Mouse (Mus musculus): ENCODE measurements around the gene Zdhhc19. TPM values are rescaled to one million over a fixed set of nuclear protein-coding genes. Genes with fewer than 3 reads are reported as not detected.

Zdhhc19 gene
- polyA plus RNA-seq (2021; fragmentation: Nextera tagmentation): not detected in 2 replicates
- long read RNA-seq, experiment 1: 0 reads
- long read RNA-seq, experiment 2: 0 reads

DNA sequence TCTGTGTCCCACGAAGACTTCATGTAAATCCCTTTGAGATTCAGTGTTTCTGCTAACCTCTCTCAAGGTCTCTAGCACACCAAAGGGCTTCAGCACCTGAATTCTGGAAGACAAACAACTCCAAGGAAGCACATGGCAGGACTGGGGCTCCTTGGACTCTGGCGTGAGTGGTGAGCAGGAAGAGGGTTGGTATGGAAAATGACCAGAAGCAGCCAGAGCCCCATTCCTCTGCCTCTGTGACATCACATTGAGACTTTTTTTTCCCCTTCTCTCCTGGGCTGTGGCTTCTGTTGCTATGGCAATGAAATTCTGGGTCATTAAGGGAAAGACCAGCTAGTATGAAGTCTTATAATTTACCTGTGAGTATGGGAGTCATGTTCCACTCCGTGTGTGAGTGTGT, at the start of gene Zdhhc19:
Gene Zdhhc19 (plus strand): TSS at position 301 of the 400 bp plus-strand sequence.

DNA sequence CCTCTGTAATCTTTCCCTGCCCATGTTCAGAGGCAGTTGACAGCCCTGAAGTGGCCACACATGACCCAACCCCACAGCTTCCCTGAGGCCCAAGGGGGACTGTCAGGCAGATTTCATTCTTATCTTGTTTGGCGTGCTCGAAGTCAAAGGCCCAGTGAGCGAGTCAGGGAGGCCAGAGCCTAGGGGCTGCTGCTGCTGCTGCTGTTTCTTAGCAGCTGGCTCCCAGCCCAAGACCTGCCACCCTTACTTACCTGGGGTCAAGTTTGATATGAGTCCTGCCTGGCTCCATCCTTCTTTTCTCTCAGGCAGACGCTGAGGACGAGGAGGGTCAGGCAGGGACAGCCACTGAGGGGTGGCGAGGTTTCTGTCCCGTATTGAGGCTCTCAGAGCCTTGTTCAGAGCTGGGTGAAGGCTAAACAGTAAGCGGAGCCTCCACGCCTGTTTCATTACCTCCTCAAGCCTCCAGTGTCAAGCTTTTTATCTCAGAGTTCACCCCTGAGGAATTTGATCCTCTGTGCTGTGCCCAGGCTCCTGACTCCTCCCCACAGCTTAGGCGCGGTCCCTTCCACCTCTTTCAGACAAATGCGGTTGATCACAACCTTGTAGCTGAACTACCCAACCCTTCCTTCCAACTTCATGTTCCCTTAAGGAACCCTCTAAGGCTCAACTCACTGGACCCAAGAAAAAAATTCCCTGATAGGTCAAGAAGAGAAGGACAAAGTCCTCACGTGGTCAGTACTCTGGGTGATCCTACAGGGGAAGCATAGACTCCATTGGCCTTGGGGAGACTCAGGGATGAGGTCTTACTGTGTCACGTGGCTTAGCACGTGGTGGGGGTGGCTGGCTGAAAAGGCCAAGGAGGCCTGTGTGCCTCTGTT, 8.6 kb upstream of the Zdhhc19 start, which contains the start of gene Slc51a:
Gene Slc51a (minus strand): TSS at position 646 of the 878 bp plus-strand sequence.

DNA sequence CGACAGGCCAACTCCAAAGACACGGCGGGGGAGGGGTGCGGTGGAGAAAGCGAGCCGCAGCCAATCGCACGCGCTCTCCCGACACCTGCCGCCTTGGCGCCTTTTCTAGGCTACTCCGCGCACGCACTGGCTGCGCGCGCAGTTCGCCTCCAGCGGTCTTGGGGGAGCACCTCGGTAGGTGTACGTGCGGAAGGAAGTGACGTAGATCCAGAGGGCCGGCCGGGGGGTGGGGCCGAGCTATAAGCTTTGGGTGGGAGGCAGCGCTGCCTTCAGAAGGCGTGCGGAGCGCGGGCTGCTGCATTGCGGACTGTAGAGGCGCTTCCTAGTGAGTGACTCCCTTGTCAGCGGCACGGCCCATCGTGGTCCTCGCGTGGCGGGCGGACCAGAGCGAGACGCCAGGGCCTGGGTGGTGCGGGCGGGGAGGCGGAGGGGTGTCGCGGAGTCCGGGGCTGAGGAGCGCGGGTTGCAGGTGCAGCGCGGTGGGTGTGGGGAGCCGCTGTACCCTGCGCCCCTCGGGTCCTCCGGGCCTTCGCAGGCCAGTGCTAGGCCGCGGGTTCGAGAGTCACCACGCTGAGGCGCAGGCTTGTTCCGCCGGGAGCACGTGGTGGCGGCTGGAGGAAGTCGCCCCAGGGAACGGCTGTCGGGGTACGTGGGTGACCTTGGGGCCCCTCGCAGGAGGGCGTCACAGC, 112.8 kb downstream of the Zdhhc19 start, which contains the start of gene Tfrc:
Gene Tfrc (plus strand): TSS at position 209 of the 689 bp plus-strand sequence.

Other genes with a start within 250 kb of the Zdhhc19 start
- gene Fbxo45, start 249.1 kb upstream of the Zdhhc19 start, polyA plus RNA-seq (2021; fragmentation: Nextera tagmentation): 4.6 and 5.3 TPM in 2 replicates
- gene Wdr53, start 249.0 kb upstream of the Zdhhc19 start, polyA plus RNA-seq (2021; fragmentation: Nextera tagmentation): 12.7 and 14.4 TPM in 2 replicates
- gene Smco1, start 224.8 kb upstream of the Zdhhc19 start, polyA plus RNA-seq (2021; fragmentation: Nextera tagmentation): not detected in 2 replicates
- 23.3 and 26.0 TPM in 2 replicates for gene Rnf168, start 218.8 kb upstream of the Zdhhc19 start, polyA plus RNA-seq (2021; fragmentation: Nextera tagmentation)
- gene Ubxn7, start 164.0 kb upstream of the Zdhhc19 start, polyA plus RNA-seq (2021; fragmentation: Nextera tagmentation): 4.6 and 6.7 TPM in 2 replicates
- gene Tm4sf19, start 95.8 kb upstream of the Zdhhc19 start, polyA plus RNA-seq (2021; fragmentation: Nextera tagmentation): not detected in 2 replicates
- gene Tctex1d2, start 76.6 kb upstream of the Zdhhc19 start, polyA plus RNA-seq (2021; fragmentation: Nextera tagmentation): 42.7 and 45.7 TPM in 2 replicates
- gene Pcyt1a, start 65.3 kb upstream of the Zdhhc19 start, polyA plus RNA-seq (2021; fragmentation: Nextera tagmentation): 13.7 and 14.4 TPM in 2 replicates
- not detected in 2 replicates for gene Slc51a, start 8.4 kb upstream of the Zdhhc19 start, polyA plus RNA-seq (2021; fragmentation: Nextera tagmentation)
- 8.5 and 12.1 TPM in 2 replicates for gene Tfrc, start 112.7 kb downstream of the Zdhhc19 start, polyA plus RNA-seq (2021; fragmentation: Nextera tagmentation)
- gene Tnk2, start 147.6 kb downstream of the Zdhhc19 start, polyA plus RNA-seq (2021; fragmentation: Nextera tagmentation): 8.8 and 11.1 TPM in 2 replicates
- 0.18 TPM in 1 of 2 replicates, not detected in the other for gene Muc4, start 239.6 kb downstream of the Zdhhc19 start, polyA plus RNA-seq (2021; fragmentation: Nextera tagmentation)

Data from layer of hippocampus, adult 6 months (tissue).